Mouse (Mus musculus) kidney, postnatal 36 days (tissue): ENCODE measurements around the gene March6.

Experiments
- DNase-seq, 2 experiments: peaks; one replicate each; pipeline ENCODE4 v3.0.0; 2021 to 2022; ENCODE audit warnings: mixed read lengths in 2 of 2

Gene March6

DNA sequence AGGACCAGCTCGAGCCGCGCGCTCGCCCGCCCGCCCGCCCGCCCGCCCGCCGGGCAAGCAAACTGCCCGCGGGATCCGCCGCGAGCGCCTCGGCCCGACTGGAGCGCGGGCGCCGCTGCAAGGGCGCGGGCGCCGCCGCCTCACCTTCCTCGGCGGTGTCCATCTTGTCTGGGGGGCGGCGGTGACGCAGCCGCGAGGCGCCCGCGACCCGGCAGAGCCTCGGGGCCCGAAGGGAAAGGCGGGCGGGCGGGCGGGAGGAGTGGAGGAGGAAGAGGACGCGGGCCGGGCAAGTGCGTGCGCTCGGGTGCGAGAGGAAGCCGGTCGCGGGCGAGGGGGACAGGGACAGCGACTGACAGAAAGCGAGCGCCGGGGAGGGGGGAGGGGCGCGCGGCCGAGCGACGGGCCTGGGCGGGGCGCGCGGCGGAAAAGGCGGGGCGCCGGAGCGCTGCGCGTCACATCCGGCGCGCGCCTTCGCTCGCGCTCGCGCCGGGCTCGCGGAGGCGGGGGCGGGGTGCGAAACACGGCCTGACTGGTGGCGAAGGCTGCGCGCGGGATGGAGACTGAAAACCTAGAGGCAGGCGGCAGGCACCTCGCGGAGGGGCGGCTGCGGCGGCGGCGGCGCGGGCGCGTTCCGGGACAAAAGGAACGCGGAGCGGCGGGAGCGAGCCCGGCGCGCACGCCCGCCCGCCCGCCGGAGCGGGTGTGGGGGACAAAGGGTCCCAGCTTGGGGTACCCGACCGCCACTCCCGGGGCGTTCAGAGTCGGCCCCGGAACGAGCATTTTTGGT is at the start of gene March6:
TSS of gene March6 (minus strand) at position 395 of the 787 bp plus-strand sequence.
- peak; percentile 91 to 96 for DNase-seq

DNA sequence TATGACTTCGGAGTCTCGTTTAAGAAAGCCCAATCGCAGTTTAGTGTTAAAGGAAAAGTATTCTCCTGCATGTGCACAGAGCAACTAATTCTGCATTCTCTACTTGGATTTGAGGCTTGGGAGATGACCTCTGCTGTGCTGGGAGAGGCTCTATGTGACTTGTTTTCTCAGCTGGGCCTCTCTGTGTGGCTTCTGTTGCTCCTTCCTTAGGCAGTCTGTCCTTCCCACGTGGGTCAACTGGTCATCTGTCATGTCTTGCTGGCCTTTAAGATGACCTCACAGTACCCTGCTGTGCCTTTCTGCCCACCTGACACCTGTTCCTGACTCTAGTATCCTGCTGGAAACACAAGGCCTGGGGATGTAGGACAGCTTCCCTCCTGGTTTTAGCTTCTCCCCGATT is 45.2 kb upstream of the March6 start:
- DNase-seq = no peak

DNA sequence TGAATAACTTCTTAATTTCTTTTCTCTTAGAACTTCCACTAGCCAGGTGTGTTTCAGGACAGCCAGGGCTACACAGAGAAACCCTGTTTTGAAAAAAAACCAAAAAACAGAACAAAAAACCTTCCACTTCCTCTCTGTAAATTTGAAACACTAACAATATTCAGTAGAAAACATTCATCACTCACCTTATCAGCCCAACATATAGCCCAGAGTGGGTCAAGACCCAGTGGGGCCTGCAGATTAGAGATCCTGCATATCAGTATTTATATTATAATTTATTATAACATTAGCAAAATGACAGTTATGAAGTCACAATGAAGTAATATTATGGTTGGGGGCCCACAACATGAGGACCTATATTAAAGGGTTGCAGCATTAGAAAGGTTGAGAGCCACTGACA is 42.8 kb upstream of the March6 start:
- no peak for DNase-seq

- DNase-seq = no peak
These were observed 42.4 kb upstream of the March6 start for GRCm38 (mm10) chr15:31573287-31573686.

GRCm38 (mm10) chr15:31571906-31572722 is 41.3 kb upstream of the March6 start:
- no peak for DNase-seq

DNA sequence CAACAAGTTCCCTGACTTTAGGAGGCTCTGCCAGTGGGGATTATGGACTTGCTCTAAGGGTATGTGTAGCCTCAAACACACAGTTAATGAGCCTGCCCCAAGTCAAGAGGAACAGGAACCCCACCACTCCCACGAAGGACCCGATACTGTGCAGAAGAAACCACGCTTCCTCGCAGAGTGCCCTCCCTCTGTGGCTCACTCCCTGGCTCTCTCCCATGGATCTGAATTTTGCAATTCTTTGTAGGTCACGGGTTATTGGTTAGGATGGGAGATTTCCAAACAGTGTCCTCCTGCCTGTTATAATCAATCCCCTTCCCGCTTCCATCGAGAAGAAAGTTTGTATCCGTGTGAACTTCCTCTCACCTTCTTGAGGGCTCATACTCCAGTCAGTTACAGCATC is 40.1 kb upstream of the March6 start:
- no peak for DNase-seq

- DNase-seq = peak; percentile 94
These were observed 38.6 kb upstream of the March6 start for GRCm38 (mm10) chr15:31569325-31570022.

DNA sequence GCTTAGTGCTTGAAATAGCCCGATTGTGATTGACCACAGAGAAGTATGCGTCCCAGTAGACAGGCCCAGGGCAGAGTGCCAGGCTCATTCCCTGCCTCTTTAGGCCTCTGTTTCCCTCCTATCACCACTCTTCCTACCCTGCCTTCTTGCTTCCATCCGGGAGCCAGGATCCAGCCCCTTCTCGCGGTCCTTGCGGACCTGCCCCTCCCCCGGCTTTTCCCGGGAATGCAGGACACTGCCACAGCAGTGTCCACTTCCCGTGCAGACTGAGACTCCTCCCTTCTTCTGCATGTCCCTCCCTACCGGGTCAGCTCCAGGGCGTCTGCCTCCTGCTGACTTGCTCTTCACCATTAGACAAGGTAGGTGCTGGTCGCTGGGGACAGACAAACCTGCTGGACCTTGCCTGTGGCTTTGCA is 37.7 kb upstream of the March6 start:
- DNase-seq = peak; percentile 90 to 92

DNA sequence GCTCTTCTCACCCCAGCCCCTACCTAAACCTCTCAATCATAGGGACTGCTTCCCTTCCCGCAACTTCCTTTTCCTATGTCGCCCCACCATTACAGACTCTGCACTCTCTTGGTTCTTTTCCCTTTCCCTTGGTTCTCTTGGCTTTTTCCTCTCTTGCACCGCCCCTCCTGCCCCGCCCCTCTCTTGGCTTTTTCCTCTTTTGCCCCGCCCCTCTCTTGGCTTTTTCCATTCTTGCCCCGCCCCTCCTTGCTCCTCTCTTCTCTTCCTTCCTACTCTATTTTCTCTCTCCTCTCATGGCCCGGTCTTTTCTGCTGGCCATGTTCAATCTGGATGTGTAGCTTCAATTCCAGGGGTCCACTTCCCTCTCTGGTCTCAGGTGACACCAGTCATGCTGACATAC is 36.6 kb upstream of the March6 start:
- DNase-seq = peak; percentile 44 to 78

GRCm38 (mm10) chr15:31565786-31566185 is 34.9 kb upstream of the March6 start:
- no peak for DNase-seq

DNA sequence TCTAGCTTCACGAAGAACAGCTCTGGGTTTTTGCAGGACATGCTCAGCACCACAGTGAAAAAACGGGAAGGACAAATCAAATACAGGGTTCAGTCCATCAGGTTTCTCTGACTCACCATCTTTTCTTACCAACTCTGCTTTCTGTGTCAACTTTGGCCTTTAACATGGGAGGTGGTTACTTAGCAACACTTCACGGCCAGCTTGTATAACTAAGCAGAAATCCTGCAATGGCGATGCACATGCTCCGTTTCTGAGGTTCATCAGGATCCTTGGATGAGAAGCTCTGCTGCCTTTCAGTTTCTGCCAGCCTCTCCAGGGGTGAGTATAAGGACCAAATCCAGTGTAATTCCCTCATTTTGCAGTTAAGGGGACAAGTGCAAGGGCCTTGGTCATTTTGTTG is 34.3 kb upstream of the March6 start, which contains the start of gene Cmbl:
TSS of gene Cmbl (plus strand) at position 206 of the 400 bp plus-strand sequence.
- peak; percentile 51 to 69 for DNase-seq

GRCm38 (mm10) chr15:31563577-31564546 is 33.0 kb upstream of the March6 start:
- DNase-seq = peak; percentile 77 to 91

DNA sequence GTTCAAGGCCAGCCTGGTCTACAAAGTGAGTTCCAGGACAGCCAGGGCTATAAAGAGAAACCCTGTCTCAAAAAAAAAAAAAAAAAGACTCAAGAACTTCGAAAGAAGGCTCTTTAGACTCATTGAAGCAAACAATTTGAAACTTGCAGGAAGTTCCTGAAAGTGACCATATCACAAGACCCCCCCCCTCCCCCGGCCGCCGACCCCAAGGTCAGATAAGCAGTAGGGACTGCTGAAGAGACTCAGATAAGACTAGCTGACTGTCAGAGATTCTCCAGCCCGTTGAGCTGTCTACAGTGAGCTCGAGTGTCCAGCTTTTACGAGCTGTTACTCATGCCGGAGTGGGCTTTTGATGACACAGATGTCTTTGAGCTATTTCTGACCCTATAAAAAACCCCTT is 32.0 kb upstream of the March6 start:
- DNase-seq = no peak

DNA sequence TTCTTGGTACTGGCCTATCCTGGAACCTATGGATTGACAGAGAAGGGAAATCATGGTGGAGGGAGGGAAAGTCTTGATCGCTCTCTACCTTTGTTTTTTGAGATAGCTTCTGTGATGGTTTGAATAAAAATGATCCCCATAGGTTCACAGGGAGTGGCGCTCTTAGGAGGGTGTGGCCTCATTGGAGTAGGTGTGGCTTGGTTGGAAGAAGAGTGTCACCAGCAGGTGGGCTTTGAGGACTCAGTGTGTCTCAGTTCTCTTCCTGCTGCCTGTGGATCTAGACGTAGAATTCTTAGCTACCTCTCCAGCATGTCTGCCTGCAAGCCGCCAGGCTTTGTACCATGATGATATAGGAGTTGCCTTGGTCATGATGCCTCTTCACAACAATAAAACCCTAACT is 31.1 kb upstream of the March6 start:
- no peak for DNase-seq

DNA sequence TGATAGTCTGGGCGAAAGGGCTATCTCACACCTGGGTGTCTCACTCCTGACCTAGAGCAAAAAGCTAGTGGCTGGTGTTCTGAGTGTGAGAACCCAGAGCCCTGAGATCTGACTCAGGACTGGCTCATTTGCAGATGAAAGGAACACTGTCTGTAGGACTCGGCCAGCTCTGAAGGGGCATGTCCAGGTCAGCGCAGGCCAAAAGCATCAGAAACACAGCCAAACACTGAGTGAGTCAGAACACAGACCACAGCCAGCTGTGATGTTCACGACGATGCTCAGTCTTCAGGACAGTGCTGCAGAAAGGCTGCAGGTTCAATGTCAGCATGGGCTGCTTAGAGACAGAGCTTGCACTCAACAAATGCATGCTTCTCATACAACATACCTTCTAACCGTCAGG is 30.5 kb upstream of the March6 start:
- no peak for DNase-seq

DNA sequence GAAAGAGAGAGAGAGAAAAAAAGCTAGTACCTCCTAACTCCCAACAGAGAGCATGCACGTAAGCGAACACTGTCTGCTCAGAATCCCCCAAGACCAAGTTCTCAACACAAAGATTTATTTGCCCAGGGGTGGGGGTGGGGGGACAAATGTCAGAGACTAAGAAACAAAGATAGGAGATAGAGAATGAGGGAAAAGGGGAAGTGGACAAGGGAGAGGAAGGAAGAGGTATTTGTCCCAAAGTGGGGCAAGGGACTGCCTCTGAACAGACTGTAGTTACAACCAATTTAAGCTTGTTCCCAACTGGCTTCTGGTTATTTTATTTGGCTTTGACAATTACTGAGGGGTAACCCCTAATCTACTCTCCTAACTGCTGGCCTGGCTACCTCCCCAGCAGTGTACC is 24.0 kb upstream of the March6 start:
- no peak for DNase-seq

DNA sequence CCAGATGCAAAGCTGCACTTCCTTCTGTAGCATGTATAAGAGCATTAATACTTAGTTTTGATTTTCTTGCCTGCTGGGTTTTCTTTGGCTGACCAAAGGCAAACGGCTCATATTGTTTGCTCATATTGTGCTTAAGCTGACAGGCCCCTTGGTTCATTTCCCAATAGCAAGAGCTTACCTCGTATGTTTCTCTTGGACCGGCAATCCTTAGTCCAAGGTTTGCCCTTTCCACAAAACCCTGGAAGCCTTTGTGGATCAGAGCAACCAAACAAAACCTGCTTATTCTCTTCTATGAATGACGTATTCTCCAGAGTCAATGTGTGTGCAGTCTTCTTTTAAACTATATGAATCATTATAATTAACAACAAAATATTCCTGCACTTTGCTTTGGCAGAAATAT is 19.5 kb upstream of the March6 start:
- no peak for DNase-seq

- DNase-seq = no peak
These were observed 16.6 kb upstream of the March6 start for GRCm38 (mm10) chr15:31547421-31547820.

GRCm38 (mm10) chr15:31546291-31546690 is 15.4 kb upstream of the March6 start:
- DNase-seq = no peak

DNA sequence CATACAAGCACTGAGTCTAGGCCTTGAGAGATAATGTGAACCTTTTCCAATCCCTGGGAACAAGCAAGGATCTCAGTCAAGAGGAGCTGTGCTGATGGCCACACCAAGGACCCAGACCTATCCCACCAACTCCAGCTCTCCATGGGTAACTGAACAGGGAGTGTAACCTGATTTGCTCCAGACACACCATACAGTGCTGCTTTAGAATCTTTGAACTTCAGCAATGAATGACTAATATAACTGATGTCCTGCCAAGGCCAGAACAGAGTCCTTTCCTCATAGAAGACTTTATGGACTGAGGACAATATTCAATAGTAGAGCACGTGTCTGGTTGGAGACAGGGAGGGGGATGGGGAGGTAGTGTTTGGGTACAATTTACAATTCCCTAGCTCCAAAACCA is 14.2 kb upstream of the March6 start:
- DNase-seq = peak; percentile 43 to 69

DNA sequence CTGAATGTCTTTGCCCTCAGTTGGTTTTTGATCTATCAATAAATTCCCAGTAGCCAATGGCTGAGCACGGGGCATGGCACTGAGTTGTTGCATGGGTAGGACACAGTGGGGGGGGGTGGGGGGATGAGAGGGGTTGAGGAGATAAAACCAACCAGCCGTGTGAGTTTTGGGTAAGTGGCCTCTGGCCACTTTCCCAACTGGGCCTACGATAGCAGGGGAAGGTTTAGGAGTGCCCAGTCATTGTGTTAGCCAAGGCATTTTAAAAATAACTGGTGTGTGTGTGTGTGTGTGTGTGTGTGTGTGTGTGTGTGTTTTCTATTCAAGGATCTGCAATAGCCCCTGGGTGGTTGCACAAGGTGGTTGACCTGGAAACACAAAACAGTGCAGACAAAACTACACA is 12.4 kb upstream of the March6 start:
- no peak for DNase-seq
